Mouse (Mus musculus) MEL (cell line): ENCODE measurements around the gene Slc7a5. TPM values are rescaled to one million over a fixed set of nuclear protein-coding genes. Genes with fewer than 3 reads are reported as not detected.

ENCODE experiments used
- DNase-seq: peaks from one replicate; pipeline ENCODE4 v3.0.0; 2011; ENCODE audit warnings: low read depth, low spot score
- H3K27ac ChIP-seq: 2 replicates; pipeline ENCODE4 v1.5.1; 2012; ENCODE audit warnings: low read depth, mild to moderate bottlenecking, control low read depth, low read length, moderate library complexity; ENCODE audit not compliant: control insufficient read depth
- H3K27me3 ChIP-seq, 2 experiments: fragments of 150-350 bp in 1 of 2; sonication (generic) in 1 of 2; 2 replicates each; pipeline ENCODE4 v1.6.1; 2012; ENCODE audit warnings: low read length in 2 of 2, mild to moderate bottlenecking in 2 of 2, improper control_type of control experiment in 1 of 2, moderate library complexity in 1 of 2; ENCODE audit not compliant: insufficient read depth in 2 of 2, control insufficient read depth in 1 of 2
- H3K36me3 ChIP-seq, 2 experiments: 2 replicates each; pipeline ENCODE4 v1.6.1; 2012 to 2014; ENCODE audit warnings: low read length in 2 of 2, improper control_type of control experiment in 1 of 2, inconsistent platforms in 1 of 2, mild to moderate bottlenecking in 1 of 2; ENCODE audit not compliant: insufficient read depth in 2 of 2, control insufficient read depth in 1 of 2
- H3K4me1 ChIP-seq, 2 experiments: fragments of 150-350 bp in 1 of 2; sonication (generic) in 1 of 2; 2 replicates each; pipeline ENCODE4 v1.6.1; 2012; ENCODE audit warnings: low read length in 2 of 2, improper control_type of control experiment in 1 of 2, mild to moderate bottlenecking in 1 of 2; ENCODE audit not compliant: insufficient read depth in 2 of 2, control insufficient read depth in 1 of 2
- H3K4me3 ChIP-seq, 2 experiments: fragments of 150-350 bp in 1 of 2; sonication (generic) in 1 of 2; 2 replicates each; pipeline ENCODE4 v1.5.1; 2012; ENCODE audit warnings: low read depth in 2 of 2, low read length in 2 of 2, mild to moderate bottlenecking in 2 of 2, moderate library complexity in 2 of 2, control low read depth in 1 of 2, improper control_type of control experiment in 1 of 2; ENCODE audit not compliant: control insufficient read depth in 1 of 2, insufficient read depth in 1 of 2
- H3K79me2 ChIP-seq: 2 replicates; pipeline ENCODE4 v1.6.1; 2012; ENCODE audit warnings: mild to moderate bottlenecking, low read length, moderate library complexity; ENCODE audit not compliant: control insufficient read depth, poor library complexity, insufficient read depth
- H3K9ac ChIP-seq: 2 replicates; pipeline ENCODE4 v1.6.1; 2012; ENCODE audit warnings: low read depth, mild to moderate bottlenecking, control low read depth, low read length, moderate library complexity; ENCODE audit not compliant: control insufficient read depth, poor library complexity, severe bottlenecking
- H3K9me3 ChIP-seq: fragments of 150-350 bp; sonication (generic); replicated peaks from 2 replicates; pipeline ENCODE4 v1.6.1; 2012; ENCODE audit warnings: mild to moderate bottlenecking, low read length, improper control_type of control experiment, moderate library complexity; ENCODE audit not compliant: insufficient read depth
- BHLHE40 ChIP-seq: IDR thresholded peaks from 2 replicates; pipeline ENCODE4 v1.6.1; 2012; ENCODE audit warnings: low read depth, mild to moderate bottlenecking, inconsistent platforms, low read length, improper control_type of control experiment, borderline replicate concordance
- CHD1 ChIP-seq: IDR thresholded peaks from 2 replicates; pipeline ENCODE4 v1.6.1; 2012; ENCODE audit warnings: low read depth, mild to moderate bottlenecking, inconsistent platforms, low read length, improper control_type of control experiment
- CHD2 ChIP-seq: IDR thresholded peaks from 2 replicates; pipeline ENCODE4 v1.6.1; 2011; ENCODE audit warnings: low read length, improper control_type of control experiment
- CTCF ChIP-seq, 3 experiments: IDR thresholded peaks in 2 of 3; conservative IDR thresholded peaks in 1 of 3; 2 replicates each; pipeline ENCODE4 v1.5.1; 2011 to 2012; ENCODE audit warnings: low read length in 3 of 3, low read depth in 2 of 3, mild to moderate bottlenecking in 2 of 3, improper control_type of control experiment in 1 of 3, inconsistent platforms in 1 of 3, mixed read lengths in 1 of 3, moderate library complexity in 1 of 3; ENCODE audit not compliant: control insufficient read depth in 1 of 3, insufficient read depth in 1 of 3, poor library complexity in 1 of 3, severe bottlenecking in 1 of 3
- E2F4 ChIP-seq: IDR thresholded peaks from 2 replicates; pipeline ENCODE4 v1.6.1; 2011; ENCODE audit warnings: low read depth, low read length, improper control_type of control experiment, borderline replicate concordance
- ELF1 ChIP-seq: IDR thresholded peaks from 2 replicates; pipeline ENCODE4 v1.6.1; 2014; ENCODE audit warnings: low read depth, mild to moderate bottlenecking, inconsistent platforms, low read length, improper control_type of control experiment, moderate library complexity
- EP300 ChIP-seq, 2 experiments: IDR thresholded peaks; 2 replicates each; pipeline ENCODE4 v1.6.1; 2011; ENCODE audit warnings: improper control_type of control experiment in 2 of 2, low read length in 2 of 2, low read depth in 1 of 2, mild to moderate bottlenecking in 1 of 2
- ETS1 ChIP-seq: IDR thresholded peaks from 2 replicates; pipeline ENCODE4 v1.6.1; 2012; ENCODE audit warnings: low read depth, mild to moderate bottlenecking, inconsistent platforms, low read length, improper control_type of control experiment, moderate library complexity
- GABPA ChIP-seq: IDR thresholded peaks from 2 replicates; pipeline ENCODE4 v1.6.1; 2012; ENCODE audit warnings: low read depth, mild to moderate bottlenecking, inconsistent platforms, low read length, improper control_type of control experiment, moderate library complexity
- GATA1 ChIP-seq: IDR thresholded peaks from 2 replicates; pipeline ENCODE4 v1.6.1; 2011; ENCODE audit warnings: low read depth, low read length, improper control_type of control experiment
- HCFC1 ChIP-seq: IDR thresholded peaks from 2 replicates; pipeline ENCODE4 v1.6.1; 2012; ENCODE audit warnings: low read depth, mild to moderate bottlenecking, inconsistent platforms, low read length, improper control_type of control experiment, moderate library complexity
- JUND ChIP-seq: IDR thresholded peaks from 2 replicates; pipeline ENCODE4 v1.6.1; 2011; ENCODE audit warnings: low read depth, mild to moderate bottlenecking, improper control_type of control experiment, low read length
- MAFK ChIP-seq: IDR thresholded peaks from 2 replicates; pipeline ENCODE4 v1.6.1; 2011; ENCODE audit warnings: low read depth, mild to moderate bottlenecking, low read length, improper control_type of control experiment, borderline replicate concordance
- MAZ ChIP-seq: IDR thresholded peaks from 2 replicates; pipeline ENCODE4 v1.6.1; 2012; ENCODE audit warnings: low read depth, mild to moderate bottlenecking, inconsistent platforms, low read length, improper control_type of control experiment
- MEF2A ChIP-seq: IDR thresholded peaks from 2 replicates; pipeline ENCODE4 v1.6.1; 2014; ENCODE audit warnings: low read depth, mild to moderate bottlenecking, inconsistent platforms, low read length, improper control_type of control experiment; ENCODE audit not compliant: poor library complexity, insufficient replicate concordance, severe bottlenecking; ENCODE audit errors: extremely low read depth
- MXI1 ChIP-seq: IDR thresholded peaks from 2 replicates; pipeline ENCODE4 v1.6.1; 2011; ENCODE audit warnings: mild to moderate bottlenecking, low read depth, low read length, improper control_type of control experiment
- MYB ChIP-seq: IDR thresholded peaks from 2 replicates; pipeline ENCODE4 v1.6.1; 2011; ENCODE audit warnings: mild to moderate bottlenecking, low read depth, low read length, improper control_type of control experiment
- MYC ChIP-seq: IDR thresholded peaks from 2 replicates; pipeline ENCODE4 v1.6.1; 2011; ENCODE audit warnings: low read depth, mild to moderate bottlenecking, low read length, improper control_type of control experiment, moderate library complexity
- NELFE ChIP-seq: IDR thresholded peaks from 2 replicates; pipeline ENCODE4 v1.6.1; 2011; ENCODE audit warnings: low read depth, low read length, improper control_type of control experiment
- NRF1 ChIP-seq: IDR thresholded peaks from 2 replicates; pipeline ENCODE4 v1.6.1; 2014; ENCODE audit warnings: low read depth, mild to moderate bottlenecking, inconsistent platforms, low read length, improper control_type of control experiment, moderate library complexity; ENCODE audit not compliant: poor library complexity, insufficient read depth, severe bottlenecking
- POLR2A ChIP-seq, 2 experiments: IDR thresholded peaks; 2 replicates each; pipeline ENCODE4 v1.6.1; 2011 to 2012; ENCODE audit warnings: low read length in 2 of 2, mild to moderate bottlenecking in 2 of 2, control low read depth in 1 of 2, improper control_type of control experiment in 1 of 2, low read depth in 1 of 2, moderate library complexity in 1 of 2; ENCODE audit not compliant: control insufficient read depth in 1 of 2, insufficient read depth in 1 of 2, poor library complexity in 1 of 2
- POLR2AphosphoS2 ChIP-seq: IDR thresholded peaks from 2 replicates; pipeline ENCODE4 v1.6.1; 2011; ENCODE audit warnings: low read length, improper control_type of control experiment
- POLR2AphosphoS5 ChIP-seq: IDR thresholded peaks from 2 replicates; pipeline ENCODE4 v1.6.1; 2012; ENCODE audit warnings: low read depth, borderline replicate concordance, mild to moderate bottlenecking, inconsistent platforms, low read length, moderate library complexity, mixed read lengths
- RAD21 ChIP-seq: IDR thresholded peaks from 2 replicates; pipeline ENCODE4 v1.6.1; 2011; ENCODE audit warnings: mild to moderate bottlenecking, low read depth, low read length, improper control_type of control experiment
- RCOR1 ChIP-seq: IDR thresholded peaks from 2 replicates; pipeline ENCODE4 v1.6.1; 2012; ENCODE audit warnings: low read depth, mild to moderate bottlenecking, inconsistent platforms, low read length, improper control_type of control experiment
- SIN3A ChIP-seq: IDR thresholded peaks from 2 replicates; pipeline ENCODE4 v1.6.1; 2012; ENCODE audit warnings: low read length, improper control_type of control experiment, inconsistent platforms
- SMC3 ChIP-seq: IDR thresholded peaks from 2 replicates; pipeline ENCODE4 v1.6.1; 2011; ENCODE audit warnings: low read depth, low read length, improper control_type of control experiment
- TAL1 ChIP-seq: IDR thresholded peaks from 2 replicates; pipeline ENCODE4 v1.6.1; 2012; ENCODE audit warnings: mild to moderate bottlenecking, inconsistent platforms, low read length, moderate library complexity, mixed read lengths
- TBP ChIP-seq: IDR thresholded peaks from 2 replicates; pipeline ENCODE4 v1.8.0; 2011; ENCODE audit warnings: low read depth, low read length, improper control_type of control experiment
- TCF12 ChIP-seq: IDR thresholded peaks from 2 replicates; pipeline ENCODE4 v1.6.1; 2014; ENCODE audit warnings: low read depth, mild to moderate bottlenecking, inconsistent platforms, low read length, improper control_type of control experiment, moderate library complexity
- UBTF ChIP-seq: IDR thresholded peaks from 2 replicates; pipeline ENCODE4 v1.6.1; 2012; ENCODE audit warnings: low read depth, mild to moderate bottlenecking, inconsistent platforms, low read length, improper control_type of control experiment, moderate library complexity, borderline replicate concordance; ENCODE audit not compliant: insufficient read depth
- USF1 ChIP-seq: IDR thresholded peaks from 2 replicates; pipeline ENCODE4 v1.6.1; 2014; ENCODE audit warnings: low read depth, mild to moderate bottlenecking, inconsistent platforms, low read length, improper control_type of control experiment, moderate library complexity
- USF2 ChIP-seq, 2 experiments: IDR thresholded peaks; 2 replicates each; pipeline ENCODE4 v1.6.1; 2011 to 2012; ENCODE audit warnings: improper control_type of control experiment in 2 of 2, low read length in 2 of 2, borderline replicate concordance in 1 of 2, inconsistent platforms in 1 of 2, low read depth in 1 of 2, mild to moderate bottlenecking in 1 of 2; ENCODE audit not compliant: insufficient read depth in 1 of 2
- ZC3H11A ChIP-seq: IDR thresholded peaks from 2 replicates; pipeline ENCODE4 v1.6.1; 2012; ENCODE audit warnings: low read depth, mild to moderate bottlenecking, inconsistent platforms, low read length, improper control_type of control experiment
- ZKSCAN1 ChIP-seq: IDR thresholded peaks from 2 replicates; pipeline ENCODE4 v1.6.1; 2012; ENCODE audit warnings: low read depth, mild to moderate bottlenecking, inconsistent platforms, low read length, improper control_type of control experiment, moderate library complexity
- ZMIZ1 ChIP-seq: IDR thresholded peaks from 2 replicates; pipeline ENCODE4 v1.6.1; 2012; ENCODE audit warnings: low read depth, mild to moderate bottlenecking, inconsistent platforms, low read length, improper control_type of control experiment, moderate library complexity
- ZNF384 ChIP-seq: IDR thresholded peaks from 2 replicates; pipeline ENCODE4 v1.6.1; 2012; ENCODE audit warnings: low read depth, mild to moderate bottlenecking, inconsistent platforms, low read length, improper control_type of control experiment
- polyA plus RNA-seq, 2 experiments: library from polyadenylated mRNA; stranded (reverse) in 1 of 2; unstranded in 1 of 2; fragments of >175 nt in 1 of 2; fragments of >200 nt in 1 of 2; gene quantifications; 2 replicates each; pipeline versions ENCODE4 v1.2.1 to v1.2.4; 2012; ENCODE audit warnings: low replicate concordance in 2 of 2, low read depth in 1 of 2; ENCODE audit not compliant: insufficient read length in 2 of 2, insufficient read depth in 1 of 2, missing spikeins in 1 of 2
- total RNA-seq: library from RNA; depleted of rRNA; stranded (reverse); fragments of 300-350 nt; gene quantifications from 2 replicates; pipeline ENCODE4 v1.2.3, GENCODE M21; 2012

Gene Slc7a5
- total and polyA plus RNA-seq, 3 experiments: 55.0 to 263 (median 108) TPM

- peaks cover 0 to 39% of the 10 kb centered on the region in 2 experiments; a peak in 2 of 4 replicates for H3K36me3 ChIP-seq
- H3K4me1 ChIP-seq: peaks cover 13 to 51% of the 10 kb centered on the region in 2 experiments
- H3K27me3 ChIP-seq: no peaks in the 10 kb centered on the region
- peak overlapping the region; percentile 95 for H3K9ac ChIP-seq
- H3K79me2 ChIP-seq: peaks cover 4% of the 10 kb centered on the region; the same call in 1 of the 2 replicates
- H3K4me3 ChIP-seq: peak overlapping the region; percentile 52 to 55
- peak; percentile 95 for DNase-seq
- H3K27ac ChIP-seq: peak overlapping the region; percentile 99
- H3K9me3 ChIP-seq: no peaks in the 10 kb centered on the region
- TF ChIP-seq POLR2AphosphoS2 (no peak), ZNF384 (peak; percentile 95), JUND (no peak), MAFK (no peak), ZC3H11A (peak; percentile 77), CTCF (IDR thresholded peaks at IDR 0.05 in 2 of 3, conservative IDR thresholded peaks at IDR 0.05 in 1 of 3; ENCODE audit: control insufficient read depth in 1 of 3, insufficient read depth in 1 of 3, low read depth in 2 of 3, low read length in 3 of 3, poor library complexity in 1 of 3, severe bottlenecking in 1 of 3) (peak; percentile 76 to 96 (median 94)), MYB (no peak), MAZ (no peak), CHD1 (peak; percentile 98), RCOR1 (no peak), E2F4 (no peak), SMC3 (peak; percentile 80), ZMIZ1 (no peak), BHLHE40 (no peak), USF2 (IDR thresholded peaks at IDR 0.05; ENCODE audit: borderline replicate concordance in 1 of 2, insufficient read depth in 1 of 2, low read depth in 1 of 2, low read length in 2 of 2) (no peak), ELF1 (0 out of 2 replicates have a peak, but pooled peaks have one; percentile 14), ZKSCAN1 (0 out of 2 replicates have a peak, but pooled peaks have one; percentile 41), USF1 (no peak), GABPA (no peak), TCF12 (peak; percentile 53), NELFE (0 out of 2 replicates have a peak, but pooled peaks have one; percentile 19), POLR2A (IDR thresholded peaks at IDR 0.05; ENCODE audit: control insufficient read depth in 1 of 2, insufficient read depth in 1 of 2, low read depth in 1 of 2, low read length in 2 of 2, poor library complexity in 1 of 2) (no peak; a peak in 1 of 4 replicates), GATA1 (no peak), HCFC1 (0 out of 2 replicates have a peak, but pooled peaks have one; percentile 40), TBP (peak; percentile 68), EP300 (IDR thresholded peaks at IDR 0.05; ENCODE audit: low read depth in 1 of 2, low read length in 2 of 2) (peak in 1 of 2 experiments; percentile 34; a peak in 1 of 4 replicates), MXI1 (peak; percentile 65; the same call in 1 of the 2 replicates), MEF2A (no peak), TAL1 (no peak), ETS1 (peak; percentile 37; the same call in 1 of the 2 replicates), RAD21 (peak; percentile 91), POLR2AphosphoS5 (no peak), UBTF (no peak), MYC (no peak; the same call in 1 of the 2 replicates), NRF1 (no peak), CHD2 (no peak), SIN3A (peak; percentile 82)
Measured at GRCm38 (mm10) chr8:121850018-121850417, 57.5 kb downstream of the Slc7a5 start.
